Mouse (Mus musculus): Measurements from ENCODE around the gene Tbpl2.
A peak's percentile ranks its signal among the peaks of the same experiment; 100 is the strongest.

The Tbpl2 gene

DNA sequence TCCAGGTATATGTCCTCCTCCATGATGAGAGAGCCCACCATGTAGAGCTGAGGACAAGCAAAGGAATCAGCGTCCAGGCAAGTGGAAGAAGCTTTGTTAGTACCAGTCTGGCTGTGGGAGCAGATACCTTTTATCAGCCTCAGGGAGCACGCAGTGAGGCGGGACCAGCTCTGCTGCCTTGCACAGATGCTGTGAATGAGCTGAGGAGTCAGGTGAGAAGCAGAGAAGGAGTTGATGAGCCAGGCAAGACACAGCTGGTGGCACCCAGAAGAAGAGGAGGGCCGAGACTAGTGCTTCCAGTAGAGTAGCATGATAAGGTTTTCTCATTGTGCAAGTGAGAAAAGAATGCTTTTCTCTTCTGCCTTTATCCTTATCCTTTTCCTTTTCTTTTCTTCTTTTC is at the start of gene Tbpl2:
Gene Tbpl2 (minus strand): TSS at position 101 of the 400 bp plus-strand sequence.
- DNase-seq (ENCODE audit: low read depth, low spot score): no peak

DNA sequence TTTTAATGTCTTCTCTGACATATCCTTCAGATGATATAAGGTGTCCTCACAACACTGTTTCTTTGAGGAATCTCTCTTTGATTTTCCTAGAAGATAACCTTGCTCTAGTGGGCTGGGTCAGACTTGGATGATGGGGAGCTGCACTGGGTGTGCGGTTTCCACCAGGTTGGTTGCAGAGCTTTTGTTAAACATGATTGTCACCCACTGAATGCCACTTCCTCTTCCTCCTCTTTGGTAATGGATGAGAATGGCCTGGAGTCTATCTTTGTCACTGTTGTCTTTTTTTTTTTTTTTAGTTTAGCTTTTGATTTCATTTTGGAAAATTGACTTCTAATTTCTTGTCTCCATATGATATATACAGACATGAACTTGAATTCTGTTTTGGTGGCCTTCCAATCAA is 38.0 kb upstream of the Tbpl2 start:
- no peak for DNase-seq (ENCODE audit: low read depth, low spot score)

DNA sequence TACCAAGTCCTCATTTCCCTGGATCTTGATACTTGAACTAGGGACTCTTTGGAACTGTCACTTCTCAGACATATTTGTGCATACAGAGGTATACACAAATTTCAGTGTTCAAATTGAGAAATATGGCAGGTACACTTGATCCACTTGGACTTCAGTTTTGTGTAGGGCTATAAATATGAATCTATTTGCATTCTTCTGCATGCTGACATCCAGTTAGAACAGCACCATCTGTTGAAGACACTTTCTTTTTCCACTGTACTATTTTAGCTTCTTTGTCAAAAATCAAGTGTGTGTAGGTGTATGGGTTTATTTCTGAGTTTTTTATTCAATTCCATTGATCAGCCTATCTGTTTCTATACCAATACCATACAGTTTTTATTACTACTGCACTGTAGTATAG is 12.7 kb upstream of the Tbpl2 start:
- DNase-seq (ENCODE audit: low read depth, low spot score): peak; percentile 58

DNA sequence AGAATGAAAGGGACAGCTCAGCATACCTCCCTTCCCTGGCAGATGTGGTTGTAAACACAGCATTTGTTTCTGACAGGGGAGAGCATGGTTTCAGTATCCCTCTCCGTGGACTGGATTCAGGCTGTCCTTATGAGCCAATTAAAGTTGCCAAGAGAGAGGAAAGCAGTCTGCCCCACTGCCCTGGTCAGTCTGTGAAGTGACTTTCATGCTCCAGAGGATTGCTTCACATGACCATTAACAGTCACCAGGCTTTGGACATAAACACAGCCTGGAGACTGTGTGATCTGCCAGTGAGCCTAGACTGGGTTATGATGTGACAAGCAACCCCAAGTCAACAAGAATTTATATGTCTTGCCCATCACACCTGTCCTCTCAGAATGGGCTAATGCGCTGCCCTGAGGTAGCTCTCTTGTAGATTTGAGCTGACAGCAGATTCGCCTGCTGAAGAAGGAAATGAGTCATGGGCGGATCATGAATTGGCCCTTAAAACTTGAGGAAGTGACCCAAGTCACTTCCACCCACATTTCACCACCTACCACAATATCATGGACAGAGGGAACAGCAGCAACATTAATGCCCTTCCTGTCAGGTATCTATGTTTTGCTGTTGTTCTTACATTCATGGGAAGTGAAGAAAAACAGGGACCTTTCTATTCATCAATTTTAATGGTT is 7.4 kb upstream of the Tbpl2 start:
- no peak for DNase-seq (ENCODE audit: low read depth, low spot score)

DNA sequence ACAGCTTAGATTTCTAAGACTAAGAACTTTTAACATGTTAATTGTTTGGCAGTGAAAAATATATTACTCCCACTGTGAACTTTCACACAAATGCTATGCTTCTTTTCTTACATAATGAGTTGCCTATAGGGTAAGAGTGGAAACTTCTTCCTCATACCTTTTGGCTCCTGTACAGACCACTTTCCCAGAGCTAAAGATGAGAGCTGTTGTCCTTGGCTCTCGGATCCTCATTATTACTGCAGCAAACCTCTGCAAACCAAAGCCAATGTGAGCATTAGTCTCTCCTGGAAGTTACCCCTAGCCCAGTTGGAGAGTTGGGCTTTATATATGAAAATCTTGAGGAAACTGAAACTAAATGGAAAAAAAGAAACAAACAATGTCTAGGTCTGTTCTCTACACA is 5.5 kb downstream of the Tbpl2 start:
- no peak for DNase-seq (ENCODE audit: low read depth, low spot score)

DNA sequence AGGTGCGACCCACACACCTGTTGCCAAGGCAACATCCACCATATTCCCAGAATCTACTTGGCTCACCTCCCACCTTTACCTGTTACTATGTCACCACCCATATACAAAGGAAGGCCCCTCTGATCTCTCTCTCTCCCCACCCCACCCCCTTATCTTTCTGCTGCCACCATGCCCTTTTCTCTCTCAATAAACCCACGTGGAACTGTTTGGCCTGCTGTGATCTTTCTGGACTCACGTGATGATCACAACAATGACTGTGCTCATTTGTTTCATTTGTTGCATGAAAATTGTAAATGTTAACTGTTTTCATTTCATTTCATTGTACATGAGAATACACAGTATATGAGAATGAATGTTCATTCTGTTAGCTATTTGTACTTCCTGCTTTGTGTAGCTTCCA is 45.9 kb downstream of the Tbpl2 start:
- no peak for DNase-seq (ENCODE audit: low read depth, low spot score)

DNA sequence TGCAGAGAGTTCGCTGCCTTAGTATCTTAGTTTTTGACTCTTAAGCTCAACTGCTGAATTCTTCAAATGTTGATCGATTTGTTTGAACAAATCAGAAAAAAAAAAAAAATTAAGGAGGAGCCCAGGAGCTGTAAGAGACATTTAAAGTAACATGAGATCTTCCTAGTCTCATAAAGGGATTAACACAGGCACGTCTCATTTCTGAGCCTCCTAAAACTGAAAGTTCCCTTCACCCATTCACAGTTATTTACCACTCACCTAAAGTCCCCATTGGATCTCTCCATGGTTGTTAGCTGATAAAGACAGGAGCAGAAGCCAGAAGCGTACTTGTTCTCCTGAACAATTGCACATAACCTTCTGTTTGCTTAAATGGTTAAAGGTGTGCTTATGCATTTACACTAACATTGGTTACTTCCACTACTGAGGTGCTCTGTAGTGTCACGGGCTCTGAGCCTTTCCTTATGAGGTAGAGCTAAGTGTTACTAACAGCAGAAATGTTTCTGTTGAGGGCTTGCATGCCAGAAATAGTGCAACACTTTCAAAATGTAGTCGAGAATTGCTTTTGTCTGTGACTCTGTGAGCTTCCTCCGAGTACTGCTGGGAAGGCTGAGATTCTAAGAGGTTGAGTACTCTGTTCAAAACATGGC is 46.9 kb downstream of the Tbpl2 start, which contains the start of gene Hnmt:
Gene Hnmt (minus strand): TSS at position 51 of the 647 bp plus-strand sequence.
- DNase-seq (ENCODE audit: low read depth, low spot score): peak; percentile 18

DNA sequence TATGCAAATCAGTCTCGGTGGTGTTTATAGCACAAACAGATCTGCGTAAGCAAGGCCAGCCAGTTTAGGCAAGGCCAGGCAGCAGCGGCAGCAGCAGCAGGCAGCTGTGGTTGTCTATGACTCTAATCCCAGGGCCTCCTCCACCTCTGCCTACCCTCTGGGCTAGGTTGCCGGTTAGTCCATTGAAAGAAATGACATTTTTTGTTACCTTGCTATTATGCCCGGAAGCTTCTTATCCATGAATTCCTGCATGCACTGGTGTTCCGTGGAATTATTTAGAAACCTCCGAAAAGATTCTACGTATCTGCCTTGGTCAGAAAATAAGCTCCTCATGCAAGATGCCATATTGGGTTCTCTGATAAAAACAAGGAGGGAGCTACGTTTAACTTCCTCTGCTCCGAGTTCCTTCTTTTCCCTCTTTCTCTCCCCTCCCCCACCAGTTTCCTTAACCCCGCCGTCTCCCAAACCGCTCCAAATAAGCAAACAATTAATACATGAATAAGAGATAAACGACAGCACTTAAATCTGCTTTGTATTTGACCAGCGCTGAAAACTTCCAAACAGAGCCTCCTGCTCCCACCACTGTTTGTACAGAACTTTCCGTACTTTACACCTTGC is 47.8 kb downstream of the Tbpl2 start:
- peak; percentile 78 for DNase-seq (ENCODE audit: low read depth, low spot score)

DNA sequence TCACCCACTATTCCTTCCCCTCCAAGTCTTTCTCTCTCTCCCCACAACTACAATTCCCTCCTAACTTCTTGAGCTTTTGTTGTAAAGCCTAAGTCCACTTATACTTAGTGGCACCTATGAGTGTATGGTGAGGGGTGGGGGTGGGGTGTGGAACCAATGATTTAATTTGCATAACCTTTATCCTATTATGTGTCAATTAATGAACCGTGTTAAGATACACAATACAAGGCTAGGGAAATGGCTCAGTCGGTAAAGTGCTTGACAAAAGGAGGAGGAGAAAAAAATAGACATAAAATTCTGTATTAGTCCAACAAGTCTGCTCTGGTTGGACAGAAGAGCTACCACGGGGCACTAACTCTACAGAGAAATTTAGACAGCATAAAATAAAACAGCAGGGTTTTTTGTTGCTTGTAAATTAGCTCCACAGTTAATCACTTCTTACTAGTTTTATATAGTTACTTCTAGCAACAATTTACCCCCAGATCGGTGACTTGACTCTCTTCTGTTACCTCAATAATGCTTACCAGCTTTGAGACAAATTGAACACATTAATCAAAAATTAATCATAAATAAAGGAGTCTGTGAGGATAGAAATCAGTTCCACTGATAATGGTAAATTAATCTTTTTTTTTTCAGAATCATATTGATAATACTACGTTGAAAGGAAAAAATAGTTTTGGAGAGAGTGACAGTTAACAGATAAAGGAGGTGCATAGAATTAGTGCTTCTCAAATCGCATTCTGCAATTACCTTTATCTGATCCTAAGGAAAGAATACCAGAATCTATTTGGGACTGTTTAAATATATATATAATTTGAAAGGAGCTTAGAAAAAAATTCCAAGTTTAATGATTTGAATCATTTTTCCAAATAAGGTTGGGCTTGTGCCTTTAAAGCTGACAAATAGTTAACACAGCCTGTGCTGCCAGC is 48.6 kb downstream of the Tbpl2 start:
- no peak for DNase-seq (ENCODE audit: low read depth, low spot score)

DNA sequence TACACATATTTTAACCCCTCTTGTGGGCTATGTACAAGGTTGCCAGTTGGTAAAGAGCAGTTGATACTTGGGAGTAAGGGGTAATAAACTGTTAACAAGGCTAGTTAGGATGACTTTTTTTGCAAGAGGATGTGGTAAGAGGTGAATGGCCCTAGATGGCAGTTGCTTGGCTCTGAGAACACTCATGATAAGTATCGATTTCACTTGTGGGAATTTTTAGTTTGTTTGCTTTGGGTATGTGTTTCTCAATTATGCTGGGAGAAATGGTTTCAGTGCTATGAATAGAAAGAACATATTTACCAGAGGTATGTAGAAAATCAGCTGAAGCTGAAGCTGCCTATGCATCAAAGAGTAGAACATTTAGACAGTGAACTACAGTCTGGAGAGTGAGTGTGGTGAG is 53.5 kb downstream of the Tbpl2 start:
- no peak for DNase-seq (ENCODE audit: low read depth, low spot score)

DNA sequence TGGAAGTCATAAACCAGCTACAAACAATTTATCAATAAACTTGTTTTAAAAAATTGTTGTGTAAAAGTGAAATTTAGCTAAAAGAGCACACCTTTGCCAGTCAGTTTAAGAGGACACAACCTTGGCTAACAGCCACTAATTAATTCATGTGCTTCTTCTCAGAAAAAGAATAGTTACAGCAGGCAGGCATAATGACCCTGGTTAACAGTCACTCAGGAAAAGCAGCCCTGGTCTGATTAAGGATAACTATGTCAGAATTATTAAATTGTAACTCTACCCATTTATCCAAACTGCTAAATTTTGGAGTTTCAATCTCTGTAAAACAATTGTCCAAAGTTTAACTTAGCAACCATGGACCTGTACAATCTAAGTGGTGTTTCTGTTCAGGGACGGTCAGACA is 55.9 kb downstream of the Tbpl2 start:
- no peak for DNase-seq (ENCODE audit: low read depth, low spot score)

Measured in brain, adult 2 months (tissue).